Mouse (Mus musculus): ENCODE measurements at regions not wholly inside any gene's neighbourhood (a gene's known extent, or its start where the extent isn't known, plus 50 kb on each side); places are given as distances from the start of the nearest gene placed in this dataset.

DNA sequence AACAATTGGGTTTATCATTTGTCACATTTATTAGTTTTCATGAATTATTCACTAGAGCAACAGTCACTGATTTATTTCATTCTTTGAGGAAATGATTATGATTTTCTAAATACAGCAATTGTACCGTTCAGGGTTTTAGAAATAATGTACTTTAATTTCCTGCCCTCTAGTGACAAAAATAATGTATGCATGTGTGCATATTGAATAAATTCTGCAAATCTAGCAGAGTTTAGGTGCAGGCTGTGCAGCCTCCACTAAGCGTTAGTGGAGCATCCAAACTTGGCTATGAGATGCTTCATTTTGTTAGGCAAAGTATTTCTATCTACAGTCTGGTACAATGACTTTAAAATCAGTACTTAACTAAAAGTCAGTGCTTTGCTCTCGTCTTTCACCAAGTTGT, 642.1 kb upstream of the A830018L16Rik start:
- no peak for DNase-seq (ENCODE audit: low read depth, low spot score)

DNA sequence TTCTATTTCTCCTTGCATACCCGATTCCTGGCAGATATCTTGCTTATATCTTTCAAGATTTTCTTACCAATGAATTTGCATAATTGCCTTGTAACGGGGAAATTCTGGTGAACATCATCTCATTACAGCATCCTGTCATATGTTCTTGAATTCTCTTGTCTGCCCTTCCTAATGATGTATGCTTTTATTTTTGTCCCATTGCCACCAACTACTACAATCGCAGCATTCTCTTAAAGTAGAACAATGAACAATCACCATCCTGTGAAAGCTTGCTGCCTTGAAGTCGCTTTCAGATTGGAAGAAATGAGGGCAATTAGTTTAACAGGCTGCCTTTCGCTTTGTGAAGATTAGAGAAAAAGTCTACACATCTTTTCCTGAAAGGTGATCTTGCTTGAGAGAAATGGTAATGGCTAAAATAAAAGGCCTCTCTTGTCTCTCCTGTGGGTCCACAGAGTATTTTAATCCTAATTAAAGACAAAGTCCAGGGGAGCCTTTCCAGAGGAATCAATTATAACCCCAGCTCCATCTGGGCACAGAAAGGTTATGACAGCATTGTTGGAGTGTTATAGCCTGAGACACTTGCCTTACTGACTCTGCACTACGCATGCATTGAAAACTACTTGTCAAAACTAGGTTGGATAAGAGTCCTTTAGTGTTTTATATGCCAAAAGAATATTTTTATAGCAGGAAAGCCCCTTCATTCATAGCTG, 619.7 kb upstream of the A830018L16Rik start:
- no peak for DNase-seq (ENCODE audit: low read depth, low spot score)

DNA sequence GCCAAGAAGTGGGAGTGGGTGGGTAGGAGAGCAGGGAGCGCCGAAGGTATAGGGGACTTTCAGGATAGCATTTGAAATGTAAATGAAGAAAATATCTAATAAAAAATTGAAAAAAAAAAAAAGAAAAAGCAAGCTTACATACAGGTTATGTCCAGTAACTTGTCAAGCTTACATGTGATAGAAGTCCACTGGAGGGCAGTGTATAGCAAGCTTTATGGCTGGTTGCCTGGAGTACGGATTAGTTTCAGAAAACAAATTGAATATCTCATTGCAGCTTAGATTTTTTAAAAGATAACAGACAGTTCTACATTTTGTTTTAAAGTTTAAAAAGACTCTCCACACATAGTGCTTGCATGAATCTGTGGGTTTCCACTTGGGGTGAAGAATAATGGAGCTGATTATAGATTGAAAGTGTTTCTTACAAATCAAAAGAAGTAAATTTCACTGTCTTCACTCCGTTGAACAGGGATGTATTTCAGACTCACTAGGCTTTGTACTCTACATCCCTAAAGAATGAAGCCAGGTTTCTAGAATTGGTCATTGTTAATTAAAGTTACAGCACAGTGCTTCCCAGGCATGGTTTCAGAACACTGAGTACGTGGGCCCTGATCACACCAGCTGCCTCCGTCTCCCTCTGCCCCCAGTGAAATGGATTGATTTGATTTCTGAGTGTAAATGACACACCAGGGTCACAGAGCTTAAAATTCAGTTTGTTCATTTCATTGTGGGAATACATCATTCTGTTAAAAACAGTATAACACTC, 578.1 kb upstream of the A830018L16Rik start:
- peak; percentile 56 for DNase-seq (ENCODE audit: low read depth, low spot score)

DNA sequence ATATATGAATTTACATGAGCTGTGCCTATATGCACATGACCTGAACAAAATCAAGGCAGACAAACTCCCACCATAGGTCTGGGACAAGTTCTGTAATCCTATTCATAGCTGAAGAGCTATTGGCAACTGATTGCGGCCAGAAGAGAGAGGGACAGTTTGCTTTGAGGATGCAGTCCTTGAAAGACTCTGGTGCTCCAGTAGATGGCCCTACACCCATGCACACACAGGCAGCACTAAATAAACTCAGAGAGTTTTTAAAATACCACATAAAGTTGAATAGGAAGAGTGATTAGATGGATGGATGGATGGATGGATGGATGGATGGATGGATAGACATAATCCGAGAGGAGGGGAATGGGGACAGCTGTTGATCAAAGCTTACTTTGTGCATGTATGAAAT, 576.7 kb upstream of the A830018L16Rik start:
- peak; percentile 33 for DNase-seq (ENCODE audit: low read depth, low spot score)

DNA sequence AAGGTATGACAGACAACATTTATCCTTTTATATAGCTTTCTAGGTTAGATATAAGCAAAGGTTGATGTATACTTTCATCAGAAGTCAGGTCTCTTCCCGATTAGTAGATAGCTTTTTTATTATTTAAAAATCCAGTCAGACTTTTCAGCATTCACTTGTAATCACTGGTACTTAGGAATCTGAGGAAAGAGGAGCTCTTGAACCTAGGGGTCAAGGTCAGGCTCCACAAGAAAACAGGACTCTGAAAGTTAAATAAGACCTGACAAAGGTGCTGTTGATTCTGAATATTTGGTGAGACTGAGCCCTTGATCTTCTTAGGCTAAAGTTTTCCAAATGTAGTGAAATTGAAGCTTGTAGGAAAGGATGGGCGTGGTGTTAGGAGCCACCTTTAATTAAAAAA, 561.0 kb upstream of the A830018L16Rik start:
- DNase-seq (ENCODE audit: low read depth, low spot score) = peak; percentile 94

DNA sequence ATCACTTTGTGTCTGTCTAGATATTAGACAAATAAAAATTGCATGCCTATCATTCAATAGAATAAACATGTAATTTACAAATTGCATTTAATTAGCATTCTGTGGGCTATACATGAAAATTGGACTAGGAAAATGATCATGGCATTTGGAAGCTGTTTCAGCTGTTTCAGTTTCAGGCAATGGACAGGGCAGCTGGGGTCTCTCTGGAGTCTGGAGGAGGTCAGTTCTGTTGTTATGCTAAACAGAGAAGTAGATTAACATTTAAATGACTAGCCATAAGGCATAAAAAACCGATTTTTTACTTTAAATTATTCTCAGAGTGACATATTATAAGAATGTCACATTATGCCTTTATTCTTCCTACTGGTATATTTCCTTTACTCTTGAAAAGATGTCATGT, 559.4 kb upstream of the A830018L16Rik start:
- no peak for DNase-seq (ENCODE audit: low read depth, low spot score)

DNA sequence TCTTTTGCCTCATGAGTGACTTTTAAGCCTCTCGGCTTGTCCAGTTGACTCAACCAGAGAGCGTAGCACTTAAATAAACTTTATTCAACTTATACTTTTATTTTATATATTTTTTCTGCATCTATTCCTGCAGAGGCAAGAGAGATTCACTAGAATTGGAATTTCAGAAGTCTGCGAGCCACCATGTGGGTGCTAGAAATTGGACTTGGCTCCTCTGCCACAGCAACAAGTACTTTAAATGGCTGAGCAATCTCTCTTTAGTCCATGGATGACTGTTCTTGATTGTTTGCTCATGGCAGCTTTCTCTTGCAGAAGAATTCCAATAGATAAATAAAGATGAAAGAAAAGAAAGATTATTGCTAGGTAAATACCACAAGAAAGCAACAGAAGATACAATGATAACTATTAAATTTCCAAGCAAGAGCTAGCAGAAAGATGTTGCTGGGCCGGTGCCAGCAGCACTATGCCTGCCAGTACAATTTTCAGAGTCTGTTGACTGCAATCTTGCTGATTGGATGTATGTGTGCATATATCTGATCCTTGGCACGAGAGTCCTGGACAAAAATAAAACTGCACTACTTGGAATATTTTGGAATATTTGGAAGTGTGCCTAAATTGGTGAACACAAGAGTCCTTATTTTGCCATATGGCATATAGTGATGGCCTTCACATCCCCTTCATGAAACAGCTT, 542.6 kb upstream of the A830018L16Rik start:
- no peak for DNase-seq (ENCODE audit: low read depth, low spot score)

DNA sequence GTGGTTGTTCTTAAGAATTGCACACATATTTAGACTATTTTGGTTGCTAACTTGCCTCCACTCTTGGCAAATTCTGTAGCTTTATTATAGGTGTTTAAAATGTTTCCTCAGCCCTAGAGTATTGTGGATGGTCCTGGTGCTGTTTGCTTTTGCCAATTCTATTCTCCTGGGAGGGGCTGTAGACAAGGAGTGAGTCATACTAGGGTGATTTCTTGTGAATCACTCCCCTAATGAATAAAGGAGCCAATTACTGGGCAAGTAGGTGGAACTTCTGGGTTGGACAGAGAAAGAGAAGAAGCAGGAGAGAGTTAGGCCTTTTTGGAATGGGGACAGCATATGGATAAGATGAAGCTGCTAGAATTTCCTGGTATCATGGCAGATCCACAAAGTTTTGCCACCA, 541.6 kb upstream of the A830018L16Rik start:
- no peak for DNase-seq (ENCODE audit: low read depth, low spot score)

DNA sequence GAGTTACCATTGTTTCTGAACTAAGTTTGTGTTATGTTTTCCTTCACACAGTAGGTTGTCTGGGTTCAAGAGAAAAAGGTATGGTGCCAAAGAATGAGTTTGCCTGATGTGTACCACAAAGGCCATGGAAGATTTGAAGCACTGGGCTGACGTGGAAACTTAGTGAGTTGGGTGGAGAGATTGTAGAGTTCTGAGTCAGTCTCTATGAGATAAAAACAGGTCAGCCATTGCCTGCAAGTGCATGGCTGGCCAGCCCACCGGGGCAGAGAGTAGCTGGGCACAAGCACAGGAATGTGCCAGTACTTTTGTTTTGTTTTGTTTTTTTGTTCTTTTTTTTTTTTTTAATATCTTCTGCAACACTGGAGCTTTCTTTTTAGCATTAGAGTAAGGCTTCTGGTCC, 541.2 kb upstream of the A830018L16Rik start:
- no peak for DNase-seq (ENCODE audit: low read depth, low spot score)

DNA sequence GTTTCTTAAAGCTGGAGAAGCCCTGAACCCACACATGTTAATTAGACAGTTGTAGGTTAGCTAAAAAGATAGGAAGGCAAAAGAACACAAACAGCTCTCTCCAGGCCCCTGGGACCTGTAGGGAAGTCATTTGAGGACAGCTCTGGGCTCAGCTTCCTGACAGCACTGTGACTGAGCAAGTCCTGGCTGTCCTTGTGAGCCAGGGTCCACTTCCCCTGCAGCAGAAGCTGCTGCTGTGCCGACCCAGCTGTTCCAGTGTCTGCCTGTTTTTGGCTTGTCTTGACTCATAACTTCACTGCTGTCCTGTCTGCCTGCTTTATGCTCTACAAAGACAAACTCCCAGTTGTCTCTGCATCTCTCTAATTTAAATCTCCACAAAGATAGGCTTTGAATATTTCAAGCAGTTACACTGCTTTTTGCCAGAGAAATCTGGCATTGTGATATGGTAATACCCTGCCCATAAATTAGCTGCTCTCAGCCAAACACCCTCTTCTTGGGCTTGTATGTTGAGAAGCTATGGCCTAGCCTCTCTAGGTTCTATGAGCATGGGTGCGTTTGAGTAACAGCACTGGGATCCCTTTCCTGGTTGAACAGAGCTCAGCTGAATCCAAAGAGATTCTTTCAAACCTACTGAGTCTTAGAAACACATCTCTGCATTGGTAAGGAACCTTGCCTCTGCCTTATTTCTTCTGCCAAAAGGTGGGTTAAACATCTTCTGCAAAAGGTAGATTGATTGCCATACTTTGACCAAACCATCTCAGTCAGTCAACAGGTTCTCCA, 536.3 kb upstream of the A830018L16Rik start:
- peak; percentile 77 for DNase-seq (ENCODE audit: low read depth, low spot score)

DNA sequence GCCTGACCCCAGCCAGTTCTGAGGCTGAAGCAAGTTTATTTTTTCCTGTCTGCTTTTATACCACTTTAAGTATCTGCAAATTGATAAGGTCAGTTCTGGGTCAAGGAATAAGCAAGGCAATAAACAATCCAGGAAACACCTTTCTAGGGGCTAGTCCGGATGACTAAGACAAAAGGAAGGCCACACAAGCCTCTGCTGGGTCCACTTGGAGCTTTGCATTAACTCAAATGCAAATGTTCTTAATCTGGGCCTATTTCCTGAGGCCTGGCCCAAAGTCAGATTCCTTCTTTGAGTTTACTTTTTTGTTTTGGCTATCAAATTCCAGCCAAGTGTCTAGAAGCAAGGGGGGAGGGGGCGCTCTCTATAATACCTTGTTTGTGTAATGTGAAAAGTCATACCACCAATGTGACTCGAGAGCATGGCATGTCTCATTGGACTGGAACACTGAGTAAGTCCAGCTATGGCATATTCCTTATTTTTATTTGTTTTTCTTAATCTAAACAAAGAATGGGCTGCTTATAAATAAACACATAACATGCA, 535.6 kb upstream of the A830018L16Rik start:
- peak; percentile 98 for DNase-seq (ENCODE audit: low read depth, low spot score)

DNA sequence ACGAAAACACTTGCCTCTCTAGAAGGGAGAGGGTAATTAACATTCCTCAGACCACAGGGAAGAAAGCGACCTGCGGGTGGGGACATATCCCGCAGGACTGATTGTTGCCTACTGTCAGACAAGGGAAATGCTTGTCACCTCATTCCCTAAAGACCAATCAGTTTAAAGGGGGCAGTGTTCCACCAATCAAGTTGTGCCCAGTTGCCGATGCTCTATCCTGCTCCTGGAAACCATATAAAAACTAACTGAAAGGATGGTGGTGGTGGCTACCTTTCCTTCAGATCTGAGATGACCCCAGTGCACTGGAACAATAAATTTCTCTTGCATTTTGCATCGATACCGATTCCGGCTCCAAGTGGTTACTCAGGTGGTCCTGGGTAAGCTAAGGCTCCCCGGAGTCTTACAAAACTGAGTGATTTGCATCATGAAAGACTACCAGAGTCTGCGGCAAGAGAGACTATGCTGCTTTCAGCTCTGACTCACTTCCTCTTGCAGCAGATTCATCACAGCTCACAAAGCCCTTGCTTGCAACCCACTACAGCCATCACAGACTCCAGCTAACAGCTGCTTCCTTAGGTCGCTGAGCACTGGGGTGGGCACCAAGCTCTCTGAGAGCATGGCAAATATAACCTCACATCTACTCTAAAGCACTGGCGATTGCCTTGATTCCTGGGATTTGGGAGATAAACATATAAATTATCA, 533.7 kb upstream of the A830018L16Rik start:
- peak; percentile 96 for DNase-seq (ENCODE audit: low read depth, low spot score)

DNA sequence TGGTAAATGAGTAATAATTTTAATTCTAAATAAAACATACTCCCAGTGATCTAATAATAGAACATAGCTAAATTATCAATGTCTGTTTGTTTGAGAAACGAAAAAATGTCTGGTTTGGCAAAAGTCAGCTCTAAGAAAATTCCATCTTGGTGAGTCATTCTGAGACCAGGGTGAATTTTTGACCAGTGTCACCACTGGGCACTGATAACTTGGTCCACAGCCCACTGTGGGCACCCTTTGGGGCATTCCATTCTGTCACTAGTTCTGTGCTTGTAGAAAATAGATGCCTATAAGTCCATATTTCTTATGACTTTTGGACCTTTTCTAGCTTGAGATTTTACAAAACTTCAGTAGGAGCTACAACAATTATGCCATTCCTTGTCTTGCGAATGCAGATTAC, 515.1 kb upstream of the A830018L16Rik start:
- no peak for DNase-seq (ENCODE audit: low read depth, low spot score)

DNA sequence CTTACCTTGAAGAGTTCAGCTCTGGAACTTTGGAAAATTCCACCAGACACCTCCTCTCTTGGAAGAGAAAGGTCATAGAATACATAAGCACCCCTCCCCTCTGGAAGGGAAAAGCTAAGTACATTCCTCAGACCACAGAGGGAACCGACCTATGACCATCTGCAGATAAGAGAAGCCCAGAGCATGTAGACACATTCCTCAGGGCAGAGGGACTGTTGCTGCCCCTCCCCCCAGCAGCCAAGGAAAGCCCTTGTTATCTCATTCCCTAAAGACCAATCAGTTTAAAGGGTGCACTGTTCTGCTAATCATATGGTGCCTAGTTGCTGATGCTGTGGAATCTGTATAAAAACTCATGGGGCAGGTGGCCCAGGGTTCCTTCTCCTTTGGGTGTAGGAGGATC, 511.2 kb upstream of the A830018L16Rik start:
- DNase-seq (ENCODE audit: low read depth, low spot score) = peak; percentile 58

DNA sequence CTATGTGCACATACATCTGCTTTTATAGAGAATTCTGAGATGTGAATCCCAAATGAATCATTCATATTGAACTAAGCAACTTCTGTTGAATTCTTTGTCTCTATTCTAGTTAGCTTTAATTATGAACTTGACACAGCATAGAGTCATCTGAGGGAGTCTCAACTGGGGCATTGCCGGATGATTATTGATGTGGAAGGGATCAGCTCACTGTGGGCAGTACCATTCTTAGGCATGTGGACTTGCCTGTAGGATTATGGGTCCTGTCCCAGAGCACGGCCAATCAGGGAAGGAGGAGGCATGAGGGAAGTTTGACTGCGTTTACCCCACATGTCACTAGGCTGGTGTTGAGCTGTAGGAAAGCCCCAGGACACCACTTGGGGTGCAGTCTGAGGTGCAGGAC, 493.9 kb upstream of the A830018L16Rik start:
- no peak for DNase-seq (ENCODE audit: low read depth, low spot score)

DNA sequence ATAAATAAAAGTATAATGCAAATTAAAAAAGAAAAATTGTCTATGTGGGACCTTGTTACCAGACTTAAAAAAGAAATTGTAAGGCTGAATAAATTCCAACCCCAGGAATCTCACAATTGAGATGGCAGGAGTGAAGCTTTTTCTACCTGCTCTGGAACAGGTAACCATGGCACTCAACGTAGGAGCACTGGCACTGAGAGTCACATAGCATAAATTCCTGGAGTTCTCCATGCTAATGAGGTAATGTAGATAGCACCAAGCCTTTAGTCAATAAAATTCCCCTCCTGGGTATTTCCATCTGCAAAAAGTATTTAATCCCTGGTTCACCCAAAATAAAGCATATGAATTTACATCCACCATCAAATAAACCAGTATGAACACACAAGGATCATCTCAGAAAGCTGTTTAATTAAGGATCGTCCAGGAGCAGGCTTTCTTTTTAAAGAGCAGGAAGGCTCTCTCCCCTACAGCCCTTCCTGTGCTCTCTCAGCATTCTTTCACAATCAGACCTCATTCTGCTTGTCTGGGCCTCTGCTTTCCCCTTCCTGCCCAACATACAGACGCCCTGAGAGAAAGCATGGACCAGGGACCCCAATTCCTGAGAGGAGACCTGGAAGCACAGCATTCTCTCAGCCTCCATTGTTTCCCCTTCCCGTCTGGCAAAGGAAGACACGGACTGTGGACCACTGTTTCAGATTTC, 481.4 kb upstream of the A830018L16Rik start:
- no peak for DNase-seq (ENCODE audit: low read depth, low spot score)

DNA sequence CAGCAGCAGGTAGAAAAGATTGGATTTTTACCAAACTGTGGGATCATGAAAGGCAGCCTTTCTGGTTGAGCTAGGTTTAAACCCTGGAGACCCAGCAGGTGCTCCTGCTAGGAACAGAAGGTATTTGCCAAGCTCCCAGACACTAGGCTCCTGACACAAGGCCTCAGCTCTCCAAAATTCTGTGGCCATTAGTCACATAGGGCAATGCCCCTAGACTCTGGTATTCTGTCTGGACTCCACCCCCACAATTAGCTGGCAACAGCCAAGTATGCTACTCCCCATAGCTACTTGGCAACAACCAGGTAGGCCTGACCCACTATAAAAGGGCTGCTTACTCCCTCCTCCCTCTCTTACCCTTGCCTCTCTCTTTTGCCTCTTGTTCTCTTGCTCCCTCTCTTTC, 480.7 kb upstream of the A830018L16Rik start:
- DNase-seq (ENCODE audit: low read depth, low spot score) = peak; percentile 11

DNA sequence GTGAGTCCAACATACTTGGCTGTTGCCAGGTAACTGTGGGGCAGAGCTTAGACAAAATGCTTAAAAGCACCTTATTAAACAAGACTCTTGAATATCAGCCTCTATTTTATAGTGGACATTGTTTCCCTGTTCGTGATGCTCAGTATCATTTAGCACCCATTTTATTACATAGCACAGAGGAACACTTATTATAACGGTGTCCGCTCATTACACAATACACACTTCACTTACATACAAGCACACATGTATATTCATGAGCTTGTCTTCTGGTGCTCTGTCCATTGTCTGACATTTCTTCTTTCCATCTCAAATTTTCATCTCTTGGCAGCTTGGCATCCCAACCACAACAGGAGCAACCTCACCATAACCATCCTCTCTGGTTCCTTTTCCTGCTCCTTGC, 475.5 kb upstream of the A830018L16Rik start:
- no peak for DNase-seq (ENCODE audit: low read depth, low spot score)

DNA sequence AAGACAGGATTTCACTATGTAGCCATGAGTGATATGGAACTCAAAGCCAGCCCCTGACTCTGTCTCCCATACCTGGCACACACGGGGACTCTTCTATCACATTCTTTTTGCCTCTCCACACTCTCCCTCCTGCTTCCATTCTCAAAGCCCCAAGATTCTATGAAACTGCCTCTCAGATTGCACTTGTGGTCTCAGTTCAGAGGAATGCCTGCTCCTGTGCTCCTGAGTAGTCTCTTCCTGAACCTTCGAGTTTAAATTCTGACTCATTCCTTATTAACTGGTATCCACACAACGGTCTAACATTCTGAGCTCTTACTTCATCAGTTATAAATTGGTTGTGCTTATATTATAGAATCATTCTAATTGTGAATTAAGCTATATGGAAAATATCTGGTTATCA, 473.6 kb upstream of the A830018L16Rik start:
- DNase-seq (ENCODE audit: low read depth, low spot score) = no peak

DNA sequence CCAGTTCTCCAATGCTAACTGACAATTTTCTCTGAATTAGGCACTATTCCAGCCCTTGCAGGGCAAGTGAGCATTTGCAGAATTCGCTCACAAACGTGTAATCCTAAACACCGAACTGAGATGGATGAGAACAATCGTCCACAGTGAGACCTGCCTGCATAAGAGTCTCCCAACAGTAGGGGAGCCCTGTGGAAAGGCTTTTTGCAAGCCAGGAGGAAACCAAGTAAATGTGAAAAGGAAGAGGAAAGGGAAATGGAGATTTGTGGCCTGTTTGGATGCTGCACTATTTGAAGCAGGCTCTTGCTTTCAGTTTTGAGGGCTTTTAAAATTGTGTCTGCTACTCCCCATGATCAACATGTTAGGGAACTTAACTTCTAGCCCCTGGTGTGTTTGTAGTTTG, 470.9 kb upstream of the A830018L16Rik start:
- DNase-seq (ENCODE audit: low read depth, low spot score) = peak; percentile 21
